Mouse (Mus musculus) gastrocnemius, adult 2 months (tissue): ENCODE results near the gene Itga4. TPM values are rescaled to one million over a fixed set of nuclear protein-coding genes. Genes with fewer than 3 reads are reported as not detected.
A peak's percentile ranks its signal among the peaks of the same experiment; 100 is the strongest.

Experiments
- DNase-seq: peaks from one replicate; pipeline ENCODE4 v3.0.0; 2022
- H3K27ac ChIP-seq: fragments of 200-600 bp; 2 replicates; pipeline ENCODE4 v1.8.1; 2022; ENCODE audit warnings: mild to moderate bottlenecking
- H3K4me3 ChIP-seq: fragments of 200-600 bp; 2 replicates; pipeline ENCODE4 v1.8.1; 2022; ENCODE audit warnings: mild to moderate bottlenecking, moderate library complexity
- CTCF ChIP-seq: fragments of 200-600 bp; IDR thresholded peaks from 2 replicates; pipeline ENCODE4 v1.8.1; 2022; ENCODE audit warnings: antibody characterized with exemption, mild to moderate bottlenecking, moderate library complexity
- intact Hi-C: fragments of 180-260 bp; cut with DNase I; formaldehyde crosslinking; loops from one replicate; pipeline ENCODE4 v1.15.1; 2025
- total RNA-seq, 2 experiments: library from RNA; stranded (reverse); gene quantifications; 2 replicates each; pipeline ENCODE4 v1.2.3; 2021

Itga4 gene
- total RNA-seq, 2 experiments from 2014 or later, result 2.8 to 3.4 TPM

- intact Hi-C loops, result no loop called here
- no peak for DNase-seq
- TF ChIP-seq CTCF, result no peak
- no peak overlapping the region for H3K4me3 ChIP-seq
- H3K27ac ChIP-seq, result no peak overlapping the region
These were observed 16.6 kb downstream of the Itga4 start for GRCm38 (mm10) chr2:79271838-79272237.

- H3K4me3 ChIP-seq, result no peak overlapping the region
- no peak for TF ChIP-seq CTCF
- H3K27ac ChIP-seq, result no peak overlapping the region
- DNase-seq, result no peak
- intact Hi-C loops, result no loop called here
These were observed 23.4 kb downstream of the Itga4 start for GRCm38 (mm10) chr2:79278581-79278980.

- Histone ChIP-seq H3K27ac (no peak overlapping the region), H3K4me3 (no peak overlapping the region)
- no peak for DNase-seq
- intact Hi-C loops, result no loop called here
- no peak for TF ChIP-seq CTCF
These were observed 29.0 kb downstream of the Itga4 start for GRCm38 (mm10) chr2:79284206-79284605.

GRCm38 (mm10) chr2:79290149-79290548 is 34.9 kb downstream of the Itga4 start:
- DNase-seq, result no peak
- intact Hi-C loops, result no loop called here
- no peak overlapping the region for H3K4me3 ChIP-seq
- no peak for TF ChIP-seq CTCF
- no peak overlapping the region for H3K27ac ChIP-seq

GRCm38 (mm10) chr2:79291922-79292321 is 36.7 kb downstream of the Itga4 start:
- no peak for DNase-seq
- intact Hi-C loops, result no loop called here
- no peak overlapping the region for H3K27ac ChIP-seq
- no peak for TF ChIP-seq CTCF
- H3K4me3 ChIP-seq, result no peak overlapping the region

DNA sequence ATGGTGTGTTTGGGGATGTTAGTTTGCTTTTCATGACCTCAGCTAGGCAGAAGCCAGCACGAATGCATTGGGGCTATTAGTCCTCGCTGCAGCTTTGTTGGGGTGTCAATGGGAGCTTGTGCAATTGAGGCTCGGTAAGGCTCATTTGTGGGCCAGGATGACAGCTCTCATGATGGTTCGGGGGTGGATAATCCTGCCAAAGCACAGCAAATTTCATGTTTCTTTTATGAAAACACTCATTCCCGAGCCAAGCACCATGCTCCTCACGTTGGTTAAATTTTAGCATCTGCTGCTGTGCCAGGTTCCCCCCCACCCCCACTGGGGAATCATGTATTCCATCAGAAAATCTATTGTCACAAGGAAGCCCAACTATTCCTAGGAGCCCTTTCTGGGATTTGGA is 37.2 kb downstream of the Itga4 start:
- intact Hi-C loops, result no loop called here
- Histone ChIP-seq H3K4me3 (no peak overlapping the region), H3K27ac (no peak overlapping the region)
- DNase-seq, result no peak
- no peak for TF ChIP-seq CTCF

DNA sequence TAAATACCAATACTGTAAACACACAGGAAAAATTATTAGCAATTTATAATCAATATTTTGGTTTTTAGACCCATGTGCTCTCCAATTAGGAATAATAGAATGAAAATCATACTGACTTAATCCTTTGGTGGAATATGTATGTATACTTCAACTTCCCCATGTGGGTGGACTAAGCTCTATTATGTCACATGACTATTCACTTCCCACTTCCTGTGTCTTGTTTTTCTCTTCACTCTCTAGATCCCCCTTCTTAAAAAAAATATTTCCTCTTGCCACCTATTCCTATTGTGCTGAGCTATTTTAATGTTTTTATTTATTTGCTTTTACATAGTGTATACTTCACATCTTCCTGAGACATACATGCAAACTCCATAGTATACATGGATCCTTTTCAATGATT is 47.2 kb downstream of the Itga4 start:
- no peak for DNase-seq
- H3K4me3 ChIP-seq, result no peak overlapping the region
- intact Hi-C loops, result no loop called here
- no peak for TF ChIP-seq CTCF
- no peak overlapping the region for H3K27ac ChIP-seq

- no peak for TF ChIP-seq CTCF
- DNase-seq, result no peak
- H3K27ac ChIP-seq, result no peak overlapping the region
- no peak overlapping the region for H3K4me3 ChIP-seq
- intact Hi-C loops, result no loop called here
These were observed 52.3 kb downstream of the Itga4 start for GRCm38 (mm10) chr2:79307549-79307948.

DNA sequence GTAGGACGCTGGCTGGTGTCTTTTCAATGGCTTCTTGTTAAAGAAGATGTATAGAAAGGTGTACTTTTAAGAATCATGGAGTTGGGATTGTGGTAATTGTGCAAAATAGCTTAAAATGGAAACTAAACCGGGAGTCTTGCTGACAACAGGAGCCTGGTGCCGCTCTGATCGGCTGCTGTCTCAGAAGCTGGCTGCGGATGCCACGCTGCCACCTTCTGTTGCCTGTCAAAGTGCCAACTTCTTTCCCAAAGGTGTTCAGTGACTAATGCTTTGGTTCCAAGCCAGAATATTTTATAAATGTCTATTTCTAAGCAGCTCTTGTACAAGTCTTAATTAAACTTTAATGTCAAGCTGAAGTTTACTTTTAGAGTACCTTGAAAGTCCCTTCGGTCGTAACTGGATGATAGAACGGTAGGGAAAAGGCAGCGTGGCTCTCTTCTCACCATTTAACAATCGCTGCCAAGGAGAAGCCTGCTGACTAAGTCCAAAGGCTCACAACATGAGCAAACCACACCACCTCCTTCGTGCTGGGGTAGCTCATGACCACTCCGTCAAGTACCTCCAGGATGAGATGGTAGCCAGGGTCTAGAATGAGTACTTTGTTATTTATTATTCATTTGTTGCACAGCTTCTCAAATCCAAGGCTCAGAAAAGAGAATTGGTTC is 54.4 kb downstream of the Itga4 start:
- DNase-seq, result no peak
- H3K27ac ChIP-seq, result no peak overlapping the region
- intact Hi-C loops, result no loop called here
- no peak for TF ChIP-seq CTCF
- no peak overlapping the region for H3K4me3 ChIP-seq

DNA sequence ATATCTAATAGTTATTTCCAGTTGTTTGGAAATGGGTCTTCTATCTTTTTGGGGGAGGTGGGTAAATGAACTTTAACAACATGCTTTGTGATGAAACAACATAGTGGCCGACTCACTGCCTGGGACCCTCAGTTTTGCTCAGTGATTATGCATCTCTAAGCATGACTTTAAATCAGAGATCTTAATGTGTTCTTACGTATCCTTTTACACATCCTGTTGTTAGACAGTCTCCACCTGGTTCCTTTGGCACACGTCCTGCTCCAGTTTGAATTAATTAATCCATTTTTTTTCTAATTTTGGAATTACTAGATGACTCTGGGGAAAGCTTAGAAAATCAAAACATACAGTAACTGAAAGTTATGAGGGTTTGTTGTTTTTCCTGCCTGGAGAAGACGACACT is 57.3 kb downstream of the Itga4 start:
- Histone ChIP-seq H3K27ac (no peak overlapping the region), H3K4me3 (no peak overlapping the region)
- intact Hi-C loops, result no loop called here
- no peak for DNase-seq
- TF ChIP-seq CTCF, result no peak

DNA sequence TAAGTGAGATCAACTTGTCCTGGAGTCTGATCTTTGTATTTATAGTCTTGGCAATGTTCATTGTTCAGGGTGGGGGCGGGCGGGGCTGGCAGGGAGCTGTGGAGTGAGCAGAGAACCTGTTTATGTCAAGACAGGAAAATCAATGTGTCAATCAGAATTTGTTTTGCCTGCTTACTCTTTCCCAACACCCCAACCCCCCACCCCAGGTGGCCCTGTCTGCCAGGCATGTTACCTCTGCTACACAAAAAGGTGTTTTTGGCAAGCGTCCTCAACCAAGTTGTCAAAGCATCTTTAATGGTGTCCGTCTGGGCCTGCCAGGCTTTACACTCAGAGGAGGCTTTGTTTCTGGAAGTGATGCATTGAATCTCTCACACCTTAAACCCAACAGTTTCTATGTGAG is 59.9 kb downstream of the Itga4 start:
- no peak overlapping the region for H3K27ac ChIP-seq
- intact Hi-C loops, result no loop called here
- TF ChIP-seq CTCF, result no peak
- no peak overlapping the region for H3K4me3 ChIP-seq
- DNase-seq, result no peak

DNA sequence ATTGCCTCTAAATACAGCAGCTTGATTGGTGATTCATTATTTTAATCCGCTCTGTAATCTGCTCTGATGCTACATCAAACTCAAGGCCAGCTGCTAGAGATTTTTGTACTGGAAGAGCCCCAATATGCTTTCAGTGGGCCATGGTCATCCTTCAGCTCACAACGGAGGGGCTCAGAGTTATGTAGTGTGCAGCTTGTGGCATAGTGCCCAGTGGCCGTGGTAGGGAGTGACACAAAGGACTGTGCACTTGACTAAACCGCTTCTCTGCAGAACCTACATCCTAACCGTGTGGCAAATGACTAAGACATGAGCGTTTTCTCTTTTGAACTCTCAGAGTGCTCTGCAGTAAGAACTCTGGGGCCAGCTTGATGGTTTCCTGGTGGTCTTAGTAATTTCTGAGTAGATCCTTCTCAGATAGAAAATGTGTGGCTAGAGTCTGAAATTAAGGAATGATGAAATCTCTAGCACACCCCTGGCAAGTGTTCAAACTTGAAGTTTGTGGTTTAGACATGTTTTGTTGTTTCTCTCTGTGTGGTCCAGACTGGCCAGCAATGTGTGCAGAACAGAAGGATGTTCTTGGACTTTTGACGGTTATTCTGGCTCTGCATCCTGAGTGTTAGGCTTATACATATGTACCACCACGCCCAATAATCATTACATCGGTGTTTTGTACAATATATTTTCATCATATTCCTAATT is 61.1 kb downstream of the Itga4 start:
- no peak overlapping the region for H3K27ac ChIP-seq
- intact Hi-C loops, result no loop called here
- TF ChIP-seq CTCF, result no peak

DNA sequence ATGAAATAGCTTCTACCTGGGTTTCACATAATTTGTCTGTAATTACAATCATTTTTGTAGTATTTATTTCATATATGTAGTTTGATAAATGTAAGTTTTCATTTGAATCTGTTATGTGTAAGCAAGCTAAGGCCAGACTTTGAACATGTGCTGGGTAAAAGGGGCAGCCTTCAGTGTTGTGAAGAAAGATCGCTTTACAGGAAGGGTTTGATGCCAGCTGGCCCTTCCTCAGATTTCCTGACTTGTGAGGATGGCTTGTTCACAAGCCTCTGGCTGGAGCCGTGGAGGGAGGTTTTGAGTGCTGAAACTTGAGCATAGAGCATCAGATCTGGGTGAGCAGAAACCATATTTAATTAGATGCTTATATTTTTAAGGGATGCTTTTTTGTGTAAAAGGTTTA is 72.9 kb downstream of the Itga4 start:
- intact Hi-C loops, result no loop called here
- DNase-seq, result peak; percentile 19
- no peak overlapping the region for H3K27ac ChIP-seq
- no peak overlapping the region for H3K4me3 ChIP-seq
- TF ChIP-seq CTCF, result no peak

More for the DNA sequence above, 61.1 kb downstream of the Itga4 start:
- no peak overlapping the region for H3K4me3 ChIP-seq
- no peak for DNase-seq

- Histone ChIP-seq H3K27ac (no peak overlapping the region), H3K4me3 (no peak overlapping the region)
- no peak for TF ChIP-seq CTCF
- no peak for DNase-seq
- intact Hi-C loops, result no loop called here
These were observed 79.4 kb downstream of the Itga4 start for GRCm38 (mm10) chr2:79334661-79335060.
